Mouse (Mus musculus): ENCODE results near the gene Cyp17a1.

The Cyp17a1 gene

DNA sequence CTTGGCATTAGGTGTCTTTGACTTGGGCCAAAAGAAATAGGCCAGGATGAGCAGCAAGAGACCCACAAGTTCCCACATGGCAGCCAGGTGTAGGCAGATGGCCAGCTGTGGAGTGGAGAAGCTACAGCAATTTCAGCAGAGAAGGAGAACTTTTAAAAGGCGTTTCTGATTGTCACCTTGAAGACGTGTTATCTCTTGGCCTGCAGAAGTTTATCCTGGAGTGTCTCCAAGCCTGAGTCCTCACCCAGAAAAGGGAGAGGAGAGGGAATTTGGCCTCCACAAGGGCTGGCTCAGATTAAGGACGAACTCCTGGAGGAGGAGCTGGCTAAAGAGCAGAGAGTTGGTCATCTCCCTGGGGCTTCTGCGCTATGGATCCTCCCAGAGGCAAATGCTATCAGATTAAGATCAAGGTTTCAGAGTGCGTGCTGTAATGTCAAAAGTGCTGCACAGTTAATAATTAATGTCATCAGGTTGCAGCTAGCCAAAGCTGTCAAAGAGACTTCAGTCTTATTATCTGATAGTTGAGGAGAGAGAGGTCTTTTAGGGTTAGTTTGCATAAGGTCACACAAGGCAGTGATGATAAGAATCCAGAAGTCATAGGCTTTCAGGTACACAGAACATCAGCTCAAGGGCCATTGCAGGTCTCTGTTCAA is at the start of gene Cyp17a1:
Gene Cyp17a1, minus strand, starts transcription at position 407 of the 653 bp plus-strand sequence.
- no peak for DNase-seq

GRCm38 (mm10) chr19:46718150-46718549 is 45.2 kb upstream of the Cyp17a1 start:
- DNase-seq = no peak

DNA sequence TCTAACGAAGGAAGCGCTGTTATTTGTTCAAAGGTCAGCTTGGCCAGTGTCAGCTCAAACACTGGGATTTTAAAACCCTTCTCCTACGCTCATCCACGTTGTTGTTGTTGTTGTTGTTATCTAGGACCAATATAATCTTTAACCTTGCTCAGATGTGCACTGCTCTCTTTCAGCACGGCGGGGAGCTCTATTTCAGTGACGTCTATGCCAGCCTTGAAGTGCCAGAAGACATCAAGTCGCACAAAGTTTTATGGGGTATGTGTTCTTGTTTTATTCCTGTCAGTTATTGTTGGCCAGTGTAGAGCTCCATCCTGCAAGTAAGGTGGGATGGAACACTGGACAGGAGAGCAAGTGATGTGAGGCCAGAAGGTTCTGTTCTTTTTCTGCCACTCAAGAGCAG is 42.0 kb upstream of the Cyp17a1 start:
- no peak for DNase-seq

- no peak for DNase-seq
These were observed 41.3 kb upstream of the Cyp17a1 start for GRCm38 (mm10) chr19:46714234-46714633.

DNA sequence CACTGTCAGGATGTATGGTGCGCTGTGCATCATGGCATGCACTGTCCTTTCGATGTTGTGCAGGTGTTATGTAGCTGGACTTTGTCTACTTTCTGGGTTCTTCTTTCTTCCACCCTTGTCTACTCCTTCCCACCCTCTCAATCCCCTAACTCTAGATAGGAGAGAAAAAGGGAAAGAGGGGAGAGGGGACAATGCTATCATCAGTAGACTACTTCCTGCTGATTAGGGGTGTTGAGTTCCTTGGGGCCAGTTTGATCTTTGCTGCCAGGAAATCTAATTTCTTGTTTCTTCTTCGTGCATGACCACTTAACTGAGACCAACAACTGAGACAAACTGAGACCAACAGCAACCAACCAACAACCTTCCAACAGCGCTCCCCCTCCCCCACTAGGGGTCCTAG is 37.6 kb upstream of the Cyp17a1 start:
- DNase-seq = no peak

GRCm38 (mm10) chr19:46707296-46708151 is 34.6 kb upstream of the Cyp17a1 start, which contains the start of gene As3mt:
TSS of gene As3mt (plus strand) at chr19:46707458.
- DNase-seq = peak; percentile 91

DNA sequence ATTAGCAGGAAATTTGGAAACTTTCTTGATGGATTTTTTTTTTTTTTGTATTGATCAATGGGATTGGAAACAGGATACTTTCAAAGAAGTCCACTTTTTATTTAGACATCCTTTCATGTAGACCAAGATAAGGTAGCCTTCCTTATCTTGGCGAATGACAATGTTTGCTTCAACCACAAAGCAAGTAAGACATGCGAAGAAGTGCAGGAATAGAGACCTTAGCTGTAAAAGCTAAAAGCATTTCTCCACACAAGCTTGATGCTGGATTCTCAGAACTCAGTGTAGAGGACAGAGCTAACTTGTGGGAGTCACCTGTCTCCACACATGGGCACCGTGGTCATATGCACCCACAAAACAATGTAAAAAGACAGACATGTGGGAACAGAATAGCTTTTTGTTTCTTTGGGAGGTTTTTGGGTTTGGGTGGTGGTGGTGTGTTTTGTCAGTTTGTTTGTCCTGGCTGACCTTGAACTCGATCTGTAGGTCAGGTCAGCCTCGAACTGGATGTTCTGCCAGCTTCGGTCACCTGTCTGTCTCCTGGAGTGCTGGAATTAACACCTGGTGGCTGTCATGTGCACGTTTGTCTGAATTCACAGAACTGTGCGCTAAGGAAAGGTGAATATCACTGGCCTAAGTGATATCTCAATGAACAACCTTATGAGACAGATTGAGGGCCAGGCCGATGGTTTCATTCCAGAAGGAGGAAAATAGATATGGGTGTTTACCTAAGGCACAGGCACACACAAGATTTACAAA is 33.7 kb upstream of the Cyp17a1 start:
- no peak for DNase-seq

DNA sequence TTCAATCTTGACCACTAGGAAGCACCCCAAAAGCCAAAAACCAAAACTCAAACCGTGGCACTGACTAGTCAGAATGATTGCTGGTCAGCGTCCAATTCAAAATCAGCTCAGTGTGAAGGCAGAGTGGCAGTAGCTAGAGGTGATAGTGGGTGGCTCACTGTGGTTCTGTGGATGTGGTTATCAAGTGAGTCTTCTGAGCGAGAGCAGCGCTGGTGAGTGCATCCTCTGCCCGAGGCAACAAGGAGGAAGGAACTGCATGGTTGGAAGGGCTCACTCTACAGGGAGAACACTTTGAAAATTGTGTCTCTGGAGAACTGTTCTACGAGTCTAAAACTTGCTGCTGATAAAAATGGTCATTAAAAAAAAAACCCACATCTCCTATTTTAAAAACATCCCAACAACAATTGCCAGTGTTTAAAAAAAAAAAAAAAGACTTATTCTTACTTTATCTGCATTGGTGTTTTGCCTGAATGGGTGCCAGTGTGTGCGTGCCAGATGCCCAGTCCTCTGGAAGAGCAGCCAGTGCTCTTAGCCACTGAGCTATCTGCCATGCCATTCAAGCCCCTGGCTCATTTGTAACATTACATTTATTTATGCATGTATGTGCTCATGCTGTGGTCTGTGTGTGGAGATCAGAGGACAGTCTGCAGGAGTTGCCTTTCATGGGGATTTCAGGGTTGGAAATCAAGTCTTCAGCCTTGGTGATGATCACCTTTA is 33.0 kb upstream of the Cyp17a1 start:
- no peak for DNase-seq

DNA sequence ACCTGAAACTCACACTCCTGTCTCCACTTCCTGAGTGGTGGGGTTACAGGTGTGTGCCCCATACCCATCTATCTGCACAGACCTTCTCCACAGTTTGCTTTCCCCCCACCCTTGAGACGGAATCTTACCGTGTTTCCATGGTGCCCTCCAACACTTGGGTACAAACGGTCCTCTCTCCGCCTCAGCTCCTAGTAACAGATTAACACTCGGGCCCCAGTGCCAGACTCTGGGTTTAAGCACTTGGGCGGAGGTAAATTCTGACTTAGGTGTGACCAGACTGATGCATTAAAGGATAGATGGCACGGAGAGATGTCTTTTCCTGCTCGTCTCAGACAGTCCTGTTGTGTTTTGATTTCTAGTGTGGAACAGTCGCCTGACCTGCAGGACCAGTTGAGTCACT is 28.2 kb upstream of the Cyp17a1 start:
- no peak for DNase-seq

DNA sequence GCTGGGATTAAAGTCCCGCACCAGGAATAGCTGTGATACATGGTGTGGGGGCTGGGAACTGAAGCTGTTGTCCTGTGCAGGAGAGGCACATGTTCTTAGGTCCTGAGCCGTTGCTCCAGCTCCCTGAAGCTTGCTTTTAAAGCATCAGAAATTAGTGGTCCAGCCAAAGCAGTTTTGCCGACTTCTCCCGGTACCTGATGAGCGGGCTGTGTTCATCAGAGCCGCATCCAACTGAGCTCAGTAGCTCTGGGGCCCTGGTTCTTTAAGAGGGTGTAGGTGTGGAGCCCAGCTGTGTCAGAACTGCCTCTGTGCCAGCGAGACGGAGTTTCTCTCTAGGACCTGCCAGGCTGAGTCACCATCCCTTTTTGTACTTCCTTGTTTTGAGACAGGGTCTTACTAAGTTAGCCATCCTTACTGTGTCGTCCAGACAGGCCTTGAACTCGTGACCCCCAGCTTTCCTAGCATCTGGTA is 26.1 kb upstream of the Cyp17a1 start:
- DNase-seq = no peak

- DNase-seq = no peak
These were observed 25.0 kb upstream of the Cyp17a1 start for GRCm38 (mm10) chr19:46697840-46698517.

DNA sequence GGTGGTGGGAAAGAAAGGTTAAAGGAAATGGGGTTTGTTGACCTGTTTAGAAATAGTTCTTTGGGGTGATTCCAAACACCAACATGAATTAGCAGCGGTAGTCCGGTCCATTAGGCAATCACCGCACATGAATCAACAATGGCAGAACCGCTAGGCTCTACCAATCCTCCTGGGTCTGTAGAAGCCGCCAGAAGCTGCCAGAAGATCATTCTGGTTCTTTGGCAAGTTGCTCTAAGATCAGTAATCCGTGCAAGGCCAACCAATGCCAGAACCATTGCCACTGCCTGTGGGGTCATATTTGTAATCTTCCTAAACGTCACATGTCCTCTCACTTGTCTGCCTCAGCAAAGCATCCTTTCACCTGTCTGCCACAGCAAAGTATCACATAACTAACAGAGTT is 24.0 kb upstream of the Cyp17a1 start:
- DNase-seq = no peak

GRCm38 (mm10) chr19:46696482-46696881 is 23.5 kb upstream of the Cyp17a1 start:
- DNase-seq = no peak

GRCm38 (mm10) chr19:46693146-46693545 is 20.2 kb upstream of the Cyp17a1 start:
- no peak for DNase-seq

DNA sequence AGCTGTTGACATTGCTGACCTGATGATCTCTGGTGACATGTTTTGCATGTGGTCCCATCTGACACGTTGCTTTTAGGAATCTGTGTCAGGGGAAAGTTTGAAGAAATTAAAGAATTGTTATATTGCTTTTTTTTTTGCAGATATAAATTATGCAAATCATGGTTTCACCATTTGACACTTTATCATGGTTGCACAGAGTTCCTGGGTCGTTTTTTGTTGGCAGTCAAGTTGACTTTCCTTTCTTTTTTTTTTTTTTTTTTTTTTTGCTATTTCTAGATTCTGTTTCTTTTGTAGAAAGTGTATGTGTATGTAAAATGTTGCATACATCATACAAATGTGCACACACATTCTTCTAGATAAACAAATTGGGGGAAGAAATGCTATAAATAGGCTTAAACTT is 18.1 kb upstream of the Cyp17a1 start:
- DNase-seq = no peak

GRCm38 (mm10) chr19:46690387-46690786 is 17.4 kb upstream of the Cyp17a1 start:
- DNase-seq = no peak

DNA sequence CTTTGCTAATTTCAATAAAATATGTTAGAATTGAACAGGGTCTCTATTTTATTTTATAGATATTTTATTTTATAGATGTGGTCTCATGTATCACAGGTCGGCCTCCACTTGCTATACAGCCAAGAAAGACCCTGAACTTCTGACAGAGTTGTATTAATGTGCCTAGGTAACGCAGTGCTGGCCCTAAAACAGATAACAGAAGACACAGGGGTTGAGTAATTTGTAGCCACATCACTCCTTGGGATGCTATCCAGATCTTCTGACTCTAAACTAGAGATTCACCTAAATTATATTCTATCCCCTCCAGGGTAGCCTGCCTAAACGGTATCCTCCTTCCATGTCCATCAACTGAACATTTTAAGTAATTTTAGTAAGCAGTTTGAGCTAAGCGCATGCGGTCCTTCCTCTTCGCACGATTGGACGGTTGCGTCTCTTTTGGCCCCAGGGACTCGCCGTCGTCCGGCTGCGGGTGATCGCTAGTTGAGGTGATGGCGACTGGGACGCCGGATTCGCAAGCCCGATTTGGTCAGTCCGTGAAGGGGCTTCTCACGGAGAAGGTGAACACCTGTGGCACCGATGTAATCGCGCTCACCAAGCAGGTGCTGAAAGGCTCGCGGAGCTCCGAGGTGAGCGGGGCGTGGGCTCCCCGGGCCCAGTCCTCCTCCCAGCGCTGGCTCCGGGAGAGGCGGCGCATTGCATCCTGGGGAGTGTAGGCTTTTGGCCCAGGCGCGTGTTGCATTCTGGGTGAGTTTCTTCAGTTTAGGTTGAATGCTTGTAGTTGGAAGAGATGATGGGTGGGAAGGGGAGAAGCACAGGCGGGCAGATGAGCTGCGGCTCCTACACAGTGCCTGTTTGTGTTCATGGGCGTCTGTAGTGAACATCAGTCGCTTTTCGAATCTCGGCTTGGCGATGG is 16.7 kb upstream of the Cyp17a1 start, which contains the start of gene Borcs7:
Gene Borcs7, plus strand, starts transcription at position 447 of the 913 bp plus-strand sequence.
- DNase-seq = peak; percentile 91

GRCm38 (mm10) chr19:46679720-46680383 is 6.9 kb upstream of the Cyp17a1 start:
- DNase-seq = no peak

GRCm38 (mm10) chr19:46675641-46676040 is 2.7 kb upstream of the Cyp17a1 start:
- DNase-seq = no peak

DNA sequence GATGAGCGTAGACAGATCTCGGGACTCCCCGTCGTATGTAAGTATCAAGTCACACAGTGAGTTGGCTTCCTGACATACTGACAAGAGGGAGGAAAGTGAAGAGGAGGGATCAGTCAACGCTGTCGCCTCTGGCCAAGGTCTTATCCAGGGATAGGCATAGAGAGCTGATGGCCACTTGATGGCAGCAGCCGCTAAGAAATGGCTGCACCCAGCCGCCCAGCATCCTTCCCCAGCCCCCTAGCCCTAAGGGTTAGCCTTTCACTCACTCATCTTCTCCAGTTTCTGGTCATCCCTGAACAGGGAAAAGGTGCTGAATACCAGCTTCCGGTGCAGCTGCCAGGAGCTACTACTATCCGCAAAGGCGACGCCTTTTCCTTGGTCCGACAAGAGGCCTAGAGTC is 2.3 kb downstream of the Cyp17a1 start:
- DNase-seq = peak; percentile 73

Data from lung, postnatal 10 days (tissue).